Mouse (Mus musculus) c-Kit-negative CD71-positive TER-119-positive erythroid progenitor cells, embryonic 14.5 days (primary cell): ENCODE data around the gene Cd44.

Source experiments
- DNase-seq: peaks from one replicate; pipeline ENCODE4 v3.0.0-alpha.2; 2013; ENCODE audit warnings: low read depth, low spot score

The Cd44 gene

DNA sequence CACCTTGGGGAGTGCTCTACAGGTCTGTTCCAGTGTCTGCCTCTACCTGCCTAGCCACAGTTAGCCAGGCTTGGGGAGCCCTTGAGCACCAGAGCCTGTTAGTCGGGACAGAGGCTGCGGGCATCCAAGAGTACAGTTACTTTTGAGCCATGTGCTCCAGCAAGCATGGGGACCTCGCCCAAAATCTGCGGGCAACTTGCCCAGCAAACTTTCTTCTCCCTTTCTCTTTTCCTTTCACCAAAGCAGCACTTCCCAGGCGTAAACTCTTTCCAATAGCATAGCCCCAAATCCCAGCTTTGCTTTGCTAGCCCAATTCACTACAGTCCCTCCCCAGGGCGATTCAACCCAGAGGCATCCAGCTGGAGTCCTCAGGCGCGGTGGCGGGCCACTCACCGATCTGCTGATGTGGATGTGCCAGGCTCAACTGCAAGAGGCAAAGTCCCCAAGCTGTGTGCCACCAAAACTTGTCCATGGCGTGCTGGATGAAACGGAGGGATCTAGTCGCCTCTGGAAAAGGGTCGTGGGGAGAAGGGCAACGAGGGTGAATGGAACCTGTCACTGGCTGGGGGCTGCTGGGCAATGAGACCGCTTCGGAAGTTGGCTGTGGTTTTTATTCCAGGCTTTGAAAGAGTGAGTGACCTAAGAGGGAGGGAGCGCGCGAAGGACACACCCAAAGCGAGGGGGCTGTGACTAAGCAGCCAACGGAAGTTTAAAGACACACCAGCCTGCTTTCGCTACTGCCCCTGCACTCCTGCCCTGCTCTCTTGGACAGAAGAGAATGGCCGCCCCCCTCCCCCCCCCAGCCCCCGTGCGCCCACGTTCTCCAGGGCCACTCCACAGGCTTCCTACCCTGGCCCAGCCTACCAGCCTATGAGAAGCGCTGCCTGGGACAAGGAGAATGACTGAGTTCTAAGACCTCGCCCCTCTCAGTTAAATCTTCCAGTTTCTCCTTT is at the start of gene Cd44:
Gene Cd44 (minus strand): TSS at position 791 of the 953 bp plus-strand sequence.
- peak; percentile 34 for DNase-seq

DNA sequence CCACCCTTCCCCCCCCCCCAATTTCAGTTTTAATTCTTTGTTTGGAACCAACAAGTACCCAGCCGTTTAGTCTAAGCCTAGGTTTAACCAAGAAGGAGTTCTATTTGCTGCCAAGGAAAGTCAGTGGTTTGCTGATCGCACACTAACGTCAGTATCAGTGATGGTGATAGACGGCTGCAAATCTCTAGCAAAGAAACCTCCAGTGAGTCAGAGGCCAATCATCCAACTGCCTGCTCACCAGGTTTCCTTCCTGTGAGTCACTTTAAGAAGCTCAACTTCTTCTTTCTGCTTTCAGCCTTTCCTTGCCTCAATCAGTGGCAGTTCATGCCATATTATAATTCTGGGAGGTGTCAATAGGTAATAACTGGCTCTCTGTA is 47.0 kb upstream of the Cd44 start:
- no peak for DNase-seq

DNA sequence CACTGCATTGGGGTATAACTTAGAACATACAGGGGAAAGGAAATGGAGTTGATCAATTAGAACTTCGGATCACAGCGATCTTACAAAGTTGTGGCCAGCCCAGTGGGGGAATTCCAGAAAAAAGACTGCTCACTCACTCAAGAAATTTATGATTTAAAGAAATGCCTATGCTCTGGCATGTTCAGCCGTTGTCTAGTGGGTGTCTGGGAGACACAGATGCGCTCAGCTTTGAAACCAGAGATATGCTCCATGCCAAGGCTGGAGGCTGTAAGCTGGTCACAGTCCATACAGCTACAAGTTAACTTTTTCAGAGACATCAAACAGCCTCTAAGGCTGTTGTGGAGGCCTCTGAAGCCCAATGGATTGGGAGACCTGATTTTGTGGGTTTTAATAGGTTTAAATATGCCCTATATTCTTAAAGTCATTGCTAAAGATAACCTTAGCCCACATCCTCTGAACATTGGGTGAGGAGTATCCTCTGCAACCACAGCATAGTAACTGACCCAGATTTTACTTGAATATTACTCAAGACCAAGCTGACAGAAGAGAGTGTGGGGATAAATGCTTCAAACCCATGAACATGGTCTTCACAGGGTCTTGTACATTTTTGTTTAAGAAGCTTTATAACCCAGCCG is 46.5 kb upstream of the Cd44 start:
- DNase-seq = no peak

DNA sequence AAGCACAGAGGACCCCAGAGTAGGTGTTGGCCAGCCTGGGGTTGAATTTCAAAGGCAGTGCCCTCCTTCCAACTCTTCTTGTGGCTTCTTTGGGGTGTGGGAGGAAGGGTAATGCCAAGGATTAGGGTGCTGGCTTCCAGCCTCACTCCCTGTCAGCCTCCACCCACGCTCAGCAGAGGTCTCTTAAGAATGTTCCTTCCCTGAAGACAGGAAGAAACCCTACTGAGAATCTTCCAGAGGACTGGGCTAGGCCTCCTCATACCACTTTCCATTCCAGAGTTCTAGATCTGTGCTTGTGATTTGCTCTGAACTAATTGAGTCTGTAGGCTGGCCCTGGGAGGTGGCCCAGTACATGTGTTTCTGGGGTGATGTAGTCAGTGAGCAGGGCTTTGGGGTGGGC is 43.6 kb upstream of the Cd44 start:
- no peak for DNase-seq

DNA sequence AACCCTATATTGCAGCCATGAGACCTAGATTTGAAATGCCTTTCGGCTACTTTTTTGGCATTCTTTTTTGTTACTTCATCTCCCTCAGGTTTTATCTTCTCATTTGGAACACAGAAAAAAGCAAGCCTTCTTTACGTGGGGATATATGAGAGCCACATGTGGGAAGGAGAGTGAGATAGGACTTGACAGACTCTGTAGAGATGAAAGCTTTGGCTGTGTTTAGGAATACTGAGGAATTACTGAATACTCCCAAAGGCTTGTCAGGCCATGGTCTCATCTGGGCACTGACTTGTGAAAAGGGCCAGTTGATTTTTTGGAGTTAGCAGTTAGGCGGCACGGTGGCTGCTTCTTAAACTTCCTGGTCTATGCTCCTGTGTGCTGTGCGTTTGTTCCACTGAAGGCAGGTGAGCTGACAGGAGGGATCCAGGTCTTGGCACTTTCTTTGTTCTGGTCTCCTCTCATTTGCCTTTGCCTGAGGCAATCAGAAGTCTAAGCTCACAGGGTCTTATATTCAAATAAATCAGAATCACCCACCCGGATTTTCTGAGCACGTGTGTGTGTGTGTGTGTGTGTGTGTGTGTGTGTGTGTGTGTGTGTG is 43.0 kb upstream of the Cd44 start:
- no peak for DNase-seq

DNA sequence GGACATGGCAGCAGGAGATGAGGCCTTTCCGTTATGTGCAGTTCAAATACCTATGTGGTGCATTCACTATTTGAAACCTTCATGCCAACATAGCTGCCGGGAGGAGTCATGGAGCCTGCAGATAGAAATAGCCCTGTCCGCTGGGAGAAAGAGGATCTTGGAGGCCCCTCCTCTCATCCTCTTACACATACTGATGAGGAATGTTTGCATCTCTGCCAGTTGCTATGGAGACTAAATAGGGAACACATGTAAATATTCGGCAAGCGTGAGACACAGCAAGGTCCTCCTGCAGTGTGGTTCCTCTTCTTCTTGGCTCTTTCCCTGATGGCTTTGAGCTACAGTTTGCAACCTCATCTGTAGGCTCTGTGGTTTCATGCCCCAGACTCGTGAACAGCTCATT is 42.5 kb upstream of the Cd44 start:
- DNase-seq = no peak

DNA sequence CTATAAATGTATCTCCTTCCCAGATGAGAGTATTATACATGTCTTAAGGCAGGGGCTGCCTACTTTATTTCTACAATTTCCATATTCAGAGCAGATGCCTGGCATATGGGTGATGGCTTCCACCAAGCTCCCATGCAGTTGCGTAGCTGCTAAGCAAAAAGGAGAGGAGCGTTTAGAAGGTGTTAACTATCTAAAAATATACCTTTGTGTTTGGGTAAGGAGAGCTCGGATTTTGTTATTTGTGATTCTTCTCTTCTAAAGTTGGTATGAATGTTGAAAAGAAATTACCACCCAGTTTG is 41.3 kb upstream of the Cd44 start:
- DNase-seq = no peak

DNA sequence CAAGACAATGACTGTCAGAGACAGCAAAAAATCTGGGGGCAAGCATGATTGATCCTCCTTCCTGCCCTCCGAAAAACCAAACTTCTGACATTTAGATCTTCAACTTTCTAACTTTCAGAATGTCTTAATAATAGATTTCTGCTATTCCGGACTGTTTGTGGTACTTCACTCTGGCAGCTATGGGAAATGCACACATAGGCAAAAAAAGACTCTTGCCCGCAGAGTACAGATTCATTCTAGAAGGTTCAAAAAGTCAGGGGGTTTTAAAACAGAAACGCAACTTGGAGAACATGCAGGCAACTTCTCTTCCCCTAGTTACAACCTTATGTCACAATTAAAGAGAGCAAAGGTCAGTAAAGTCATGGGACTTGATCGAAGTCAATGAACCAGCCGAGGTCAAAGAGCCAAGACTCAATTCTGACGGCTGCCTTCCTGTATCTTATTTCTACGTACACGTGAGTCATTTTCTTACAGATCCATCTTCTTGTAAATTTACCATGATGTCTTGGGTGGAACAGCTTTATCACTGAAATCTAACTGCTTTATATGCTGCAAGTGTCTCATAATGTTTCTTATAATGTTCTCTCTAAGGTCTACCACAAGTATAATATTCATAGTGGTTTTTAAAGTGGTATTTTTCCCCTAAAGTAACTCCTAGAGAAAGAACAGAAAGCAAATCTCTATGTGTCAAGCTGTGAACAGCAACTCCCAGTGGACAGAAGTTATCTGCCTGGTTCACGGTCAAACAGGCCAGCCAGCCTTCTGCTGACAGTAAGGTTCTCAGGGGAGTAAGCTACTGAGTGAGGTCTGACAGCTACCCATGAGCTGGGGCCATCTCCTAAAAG is 40.7 kb upstream of the Cd44 start:
- DNase-seq = no peak

DNA sequence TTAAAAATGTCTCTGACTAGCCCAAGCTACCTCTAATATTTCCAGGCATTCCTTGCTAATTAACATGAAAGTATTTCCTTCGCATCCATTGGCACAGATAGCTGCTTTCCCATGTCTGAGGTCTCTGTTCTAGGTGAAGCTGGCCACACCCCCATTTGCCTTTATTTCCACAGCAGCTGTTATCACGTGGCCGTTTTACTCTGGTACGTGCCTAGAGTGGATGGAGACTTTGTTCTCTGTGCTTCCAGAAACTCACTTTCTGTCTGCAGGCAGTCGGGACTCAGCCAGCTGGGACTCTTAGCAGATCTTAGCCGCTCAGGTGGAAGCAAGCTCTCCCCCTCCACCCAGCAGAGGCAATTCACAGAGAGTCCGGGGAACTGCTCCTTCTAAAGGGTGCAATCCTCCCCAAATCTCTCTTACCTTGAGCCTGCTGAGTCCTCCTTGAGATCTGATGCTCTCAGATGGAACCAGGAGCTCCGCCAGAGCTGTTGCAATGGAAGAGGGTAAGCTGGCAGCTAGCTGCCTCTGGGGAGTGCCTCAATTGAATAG is 39.4 kb upstream of the Cd44 start:
- no peak for DNase-seq

DNA sequence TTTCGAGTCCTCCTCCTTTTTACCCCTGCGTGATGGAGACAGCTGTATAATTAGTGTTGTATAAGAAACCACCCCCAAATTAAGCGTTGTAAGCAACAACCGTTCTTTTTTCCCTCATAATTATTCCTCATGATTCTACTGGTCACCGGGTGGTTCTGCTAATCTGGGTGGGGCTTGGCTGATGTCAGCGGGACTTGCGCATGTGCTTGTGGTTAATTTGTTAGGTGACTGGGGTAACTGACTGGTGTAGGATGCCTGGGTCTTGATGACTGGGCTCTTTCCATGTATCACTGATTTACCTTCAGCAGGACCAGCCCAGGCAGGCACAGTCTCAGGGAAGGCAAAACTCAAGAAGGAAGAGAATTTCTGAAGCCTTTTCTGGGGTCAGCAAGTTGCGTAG is 38.7 kb upstream of the Cd44 start:
- no peak for DNase-seq

DNA sequence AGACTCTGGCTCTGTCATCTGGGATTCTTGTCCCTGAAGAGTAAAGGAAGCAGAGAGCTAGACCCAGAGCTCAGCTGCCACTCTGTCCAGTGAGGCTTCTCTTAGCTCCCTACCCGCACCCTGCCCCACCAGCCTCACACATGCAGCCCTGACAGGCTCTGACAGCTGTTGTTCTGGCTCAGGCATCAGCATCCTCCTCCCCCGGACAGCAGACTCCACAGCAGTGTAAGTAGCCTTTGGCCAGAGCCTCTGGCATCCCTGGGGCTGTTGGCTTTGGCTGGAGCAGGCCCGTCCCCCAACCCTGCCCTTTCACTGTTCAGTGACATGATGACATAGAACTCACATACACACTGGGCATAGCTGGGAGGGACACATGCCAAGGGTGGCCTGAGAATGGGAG is 35.4 kb upstream of the Cd44 start:
- no peak for DNase-seq

DNA sequence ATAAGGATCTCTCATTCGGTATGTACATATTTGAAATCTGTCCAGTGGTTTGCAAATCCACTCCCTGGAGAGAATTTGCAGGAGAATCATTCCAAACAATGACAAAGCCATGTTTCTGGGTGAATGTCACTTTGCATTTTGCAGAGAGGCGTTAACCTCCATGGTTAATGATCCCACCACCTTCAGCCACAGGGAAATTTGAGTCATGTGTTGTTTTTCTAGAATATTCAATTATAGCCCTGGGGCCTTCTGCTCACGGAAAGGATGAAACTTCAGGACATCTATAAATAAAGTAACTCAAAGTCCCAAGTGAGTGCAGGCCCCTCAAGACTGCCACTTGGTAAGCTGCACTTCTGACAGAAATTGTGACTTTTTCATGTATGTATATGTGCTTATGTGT is 33.4 kb upstream of the Cd44 start:
- no peak for DNase-seq

DNA sequence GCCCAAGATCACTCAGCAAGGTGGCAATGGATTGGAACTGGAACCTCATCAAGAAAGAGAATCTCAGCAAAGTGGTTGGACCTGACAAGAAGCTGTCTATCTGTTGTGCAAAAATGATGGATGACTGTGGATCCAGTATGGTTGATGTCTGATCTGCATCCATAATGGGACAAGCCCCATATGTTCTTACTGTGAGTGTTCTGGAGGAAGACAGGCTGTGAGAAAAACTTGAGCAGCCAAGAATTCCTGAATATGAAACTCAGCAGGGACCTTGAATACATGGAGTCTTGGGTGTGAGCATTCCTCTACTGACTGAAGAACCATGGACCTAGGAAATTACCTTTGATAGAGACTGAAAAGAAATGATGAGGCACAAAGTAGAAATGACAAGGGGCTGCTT is 32.3 kb upstream of the Cd44 start:
- DNase-seq = no peak

DNA sequence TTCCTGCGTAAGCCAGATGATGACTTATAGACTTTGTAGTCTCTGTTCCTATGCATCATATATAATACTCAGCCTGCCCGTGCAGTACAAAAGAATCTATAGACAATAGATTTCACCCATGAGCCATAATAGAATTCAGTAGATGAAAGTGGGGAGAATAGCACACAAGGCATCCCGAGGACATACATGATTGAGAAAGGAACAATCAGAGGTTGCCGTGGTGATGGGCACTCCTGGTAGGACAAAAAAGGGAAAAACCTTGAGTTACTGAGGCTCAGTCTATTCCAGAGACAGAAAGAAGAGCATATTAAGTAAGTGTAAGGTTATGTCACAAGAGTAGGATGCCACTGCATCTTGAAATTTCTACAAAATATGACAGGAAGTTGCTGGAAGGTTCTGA is 31.7 kb upstream of the Cd44 start:
- DNase-seq = no peak

DNA sequence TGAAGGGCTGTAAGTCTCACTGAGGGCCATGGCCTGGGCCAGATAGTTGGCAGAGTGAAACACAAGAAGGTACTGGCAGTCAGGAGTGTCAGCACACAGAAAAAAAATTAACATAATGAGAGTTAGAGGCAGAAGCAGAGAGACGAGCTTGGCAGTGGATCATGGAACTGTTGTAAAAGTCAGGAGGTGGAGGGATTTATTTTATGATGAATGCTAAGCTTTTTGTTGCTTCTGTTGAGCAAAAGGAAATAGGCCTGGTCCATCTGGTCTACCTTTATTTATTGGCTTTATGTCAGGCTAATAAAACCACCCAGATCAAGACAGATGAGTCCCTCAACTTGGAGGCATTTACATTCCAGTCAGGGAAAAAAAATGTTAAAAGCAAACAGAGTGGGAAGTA is 31.2 kb upstream of the Cd44 start:
- DNase-seq = no peak

DNA sequence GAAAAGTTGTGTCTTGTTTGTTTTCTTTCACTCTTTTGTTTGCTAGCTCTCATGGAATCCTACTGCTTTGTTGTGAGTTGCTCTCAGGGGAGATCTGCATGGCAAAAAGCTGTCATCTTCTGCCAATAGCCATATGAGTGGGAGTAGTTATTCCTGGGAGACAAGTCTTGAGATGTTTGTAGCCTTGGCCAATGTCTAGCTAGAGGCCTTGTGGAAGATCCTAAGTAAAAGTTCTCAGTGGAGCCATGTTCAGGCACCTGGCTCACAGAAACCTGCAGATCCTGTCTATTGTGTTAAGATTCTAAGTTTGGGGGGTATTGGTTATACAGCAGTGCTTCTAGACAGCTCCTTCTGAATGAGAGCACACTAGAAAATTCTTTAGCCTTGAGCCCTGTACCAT is 26.7 kb upstream of the Cd44 start:
- DNase-seq = no peak

DNA sequence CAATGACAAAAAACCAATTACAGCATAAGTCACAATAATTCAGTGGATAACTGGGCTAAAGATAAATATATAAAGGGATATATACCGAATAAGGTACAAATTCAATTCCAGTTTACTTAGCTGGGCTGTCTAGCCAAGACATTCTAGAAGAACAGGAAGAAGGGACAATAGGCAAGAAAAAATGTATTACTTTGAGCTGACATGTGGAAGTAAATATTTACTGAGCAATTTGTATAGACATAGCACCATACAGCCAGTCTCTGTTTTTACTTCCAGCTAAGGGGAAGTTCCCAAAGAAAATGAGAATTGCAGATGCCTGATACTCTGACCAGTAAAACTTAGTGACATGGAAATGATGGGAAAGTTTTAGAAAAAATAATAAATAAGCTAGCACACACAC is 23.0 kb upstream of the Cd44 start:
- DNase-seq = no peak

DNA sequence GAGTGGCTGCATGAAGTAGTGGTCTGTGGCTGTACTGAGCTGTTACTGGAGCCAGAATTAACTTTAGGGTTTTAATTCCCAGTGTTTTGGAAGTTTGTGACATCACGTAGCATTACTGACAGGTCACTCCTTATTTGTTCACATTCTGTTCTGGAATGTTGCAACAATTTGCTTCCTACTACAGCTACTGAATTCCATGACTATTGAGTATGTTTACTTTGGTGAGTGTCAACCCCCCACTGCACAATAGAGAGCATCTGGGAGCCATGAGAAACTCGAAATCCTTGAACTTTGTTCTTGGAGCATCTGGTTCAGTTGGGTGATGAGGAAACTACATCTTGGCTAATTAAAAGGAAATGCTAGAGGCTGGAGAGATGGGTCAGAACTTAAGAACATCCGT is 22.2 kb upstream of the Cd44 start:
- no peak for DNase-seq

DNA sequence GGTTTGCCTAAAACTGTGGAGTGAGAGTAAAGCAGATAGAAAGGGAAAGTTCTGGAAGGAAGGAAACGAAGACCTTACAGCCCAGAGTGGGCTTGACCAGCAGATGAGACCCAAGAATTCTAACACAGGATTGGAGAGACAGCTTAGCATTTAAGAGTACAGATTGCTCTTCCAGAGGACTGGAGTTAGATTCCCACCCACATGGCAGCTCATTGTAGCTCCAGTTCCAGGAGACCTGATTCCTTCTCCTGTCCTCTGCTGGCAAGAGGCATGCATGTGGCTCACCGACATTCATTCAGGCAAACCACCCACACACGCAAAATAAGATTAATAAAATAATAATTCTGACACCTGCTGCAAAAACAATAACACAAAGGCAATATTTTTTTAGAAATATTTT is 20.6 kb upstream of the Cd44 start:
- no peak for DNase-seq

DNA sequence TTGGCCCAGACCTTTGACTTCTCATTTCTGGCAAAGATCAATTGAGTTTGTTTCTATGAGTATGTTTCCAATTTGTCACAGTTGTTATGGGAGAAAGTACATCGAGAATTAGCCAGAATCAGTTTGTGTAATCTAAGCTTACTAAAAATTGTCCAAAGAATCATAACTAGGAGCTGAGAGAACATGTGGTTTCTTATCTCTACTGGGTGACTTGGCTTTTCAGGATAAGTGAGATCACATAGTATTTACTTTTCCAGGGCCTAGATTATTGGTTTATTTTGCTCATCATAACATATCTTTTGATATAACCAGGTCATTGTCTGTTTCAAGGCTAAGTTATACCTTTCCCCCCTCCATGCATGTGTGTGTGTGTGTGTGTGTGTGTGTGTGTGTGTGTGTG is 16.8 kb upstream of the Cd44 start:
- DNase-seq = no peak

DNA sequence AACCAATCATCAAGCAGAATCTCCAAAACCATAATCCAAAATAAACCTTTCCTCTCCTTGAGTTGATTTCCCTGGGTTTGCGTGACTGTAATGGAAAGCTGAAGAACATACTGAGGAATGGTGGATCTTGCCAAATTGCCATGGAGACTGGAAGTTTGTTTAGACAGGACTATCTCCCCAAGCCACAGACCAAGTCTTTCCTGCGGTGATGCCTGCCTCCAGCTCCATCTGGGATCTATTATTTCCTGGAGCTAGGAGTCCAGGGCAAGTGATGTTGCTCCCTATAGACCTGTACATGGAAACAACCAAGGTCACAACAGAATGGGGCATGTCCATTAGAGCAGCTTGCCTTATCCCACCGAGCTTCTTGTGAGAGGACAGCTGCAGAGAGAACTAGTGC is 15.1 kb upstream of the Cd44 start:
- no peak for DNase-seq

DNA sequence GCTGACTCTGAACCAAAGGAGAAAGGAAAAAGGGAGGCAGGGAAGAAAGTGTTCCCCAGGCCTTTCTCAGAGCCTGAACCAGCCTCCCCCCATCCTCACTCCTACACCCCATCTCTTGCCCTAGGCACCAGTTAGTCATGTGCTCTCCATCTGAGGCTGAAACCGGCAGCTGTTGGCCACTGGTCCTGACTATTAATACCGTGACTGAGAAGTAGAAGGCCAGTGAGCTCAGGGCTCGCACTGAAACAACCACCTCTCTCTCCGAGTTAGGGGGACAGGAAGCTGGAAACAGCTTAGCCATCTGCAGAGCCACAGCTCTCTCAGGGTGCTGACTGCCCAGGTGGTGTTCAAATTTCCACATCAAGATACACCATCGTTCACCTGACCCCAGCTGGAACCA is 13.2 kb upstream of the Cd44 start:
- DNase-seq = no peak
